Mouse (Mus musculus) olfactory bulb, adult 2 months (tissue): ENCODE measurements around the gene Rab11a.

Source experiments
- CTCF ChIP-seq: fragments of 200-500 bp; IDR thresholded peaks from 2 replicates; pipeline ENCODE4 v1.5.1; 2012; ENCODE audit warnings: low read depth, mild to moderate bottlenecking, low read length, moderate library complexity; ENCODE audit not compliant: insufficient read depth
- POLR2A ChIP-seq: fragments of 200-500 bp; IDR thresholded peaks from 2 replicates; pipeline ENCODE4 v1.6.1; 2012; ENCODE audit warnings: mild to moderate bottlenecking, low read depth, low read length, moderate library complexity; ENCODE audit not compliant: insufficient read depth

DNA sequence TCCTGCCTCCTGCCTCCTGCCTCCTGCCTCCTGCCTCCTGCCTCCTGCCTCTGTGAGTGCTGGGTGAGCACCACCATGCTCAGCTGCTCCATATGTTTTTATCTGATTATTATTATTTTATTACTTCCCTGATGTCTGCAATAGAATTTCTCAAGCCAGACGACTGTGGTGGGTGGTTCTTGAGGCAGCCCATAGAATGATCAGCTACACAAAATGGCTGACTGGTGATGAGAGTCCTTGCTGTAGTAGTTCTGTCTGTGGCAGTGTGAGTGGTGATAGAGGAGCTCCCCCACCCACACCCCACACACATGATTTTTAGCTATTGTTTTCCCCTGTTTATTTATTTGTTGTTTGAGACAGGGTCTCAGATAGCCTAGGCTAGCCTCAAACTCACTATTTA lies 30.2 kb upstream of the Rab11a start:
- no peak for TF ChIP-seq CTCF
- no peak for TF ChIP-seq POLR2A
